Mouse (Mus musculus): ENCODE measurements around the gene Lclat1.
"Not testable (repeated sequence)": the region's sequence is repeated elsewhere in the genome, so short reads cannot be mapped to it uniquely, and the experiment has no call there.

Gene Lclat1

GRCm38 (mm10) chr17:73271797-73272600 lies 164.2 kb downstream of the Lclat1 start:
- DNase-seq (ENCODE audit: low spot score in 2 of 2): no peak

DNA sequence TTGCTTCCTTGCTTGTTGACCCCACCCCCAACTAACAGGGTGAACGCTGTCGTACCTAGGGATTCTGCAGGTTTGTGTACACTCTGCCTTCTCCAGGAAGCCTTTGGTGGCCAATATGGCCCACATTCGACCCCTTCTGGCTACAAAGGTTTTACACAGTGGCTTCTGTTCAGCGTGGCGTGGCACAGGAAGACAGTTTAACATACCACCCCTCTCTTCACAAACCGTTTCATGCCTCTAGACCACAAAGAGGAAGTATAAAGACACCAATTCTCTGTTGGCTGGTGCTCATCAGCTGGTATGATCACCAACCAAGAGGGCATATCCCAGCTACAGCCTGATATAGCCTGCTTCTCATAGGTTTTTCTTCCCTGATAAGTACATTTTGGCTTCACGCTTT lies 166.0 kb downstream of the Lclat1 start:
- DNase-seq (ENCODE audit: low spot score in 2 of 2): no peak

GRCm38 (mm10) chr17:73275066-73275465 lies 167.3 kb downstream of the Lclat1 start:
- no peak for DNase-seq (ENCODE audit: low spot score in 2 of 2)

DNA sequence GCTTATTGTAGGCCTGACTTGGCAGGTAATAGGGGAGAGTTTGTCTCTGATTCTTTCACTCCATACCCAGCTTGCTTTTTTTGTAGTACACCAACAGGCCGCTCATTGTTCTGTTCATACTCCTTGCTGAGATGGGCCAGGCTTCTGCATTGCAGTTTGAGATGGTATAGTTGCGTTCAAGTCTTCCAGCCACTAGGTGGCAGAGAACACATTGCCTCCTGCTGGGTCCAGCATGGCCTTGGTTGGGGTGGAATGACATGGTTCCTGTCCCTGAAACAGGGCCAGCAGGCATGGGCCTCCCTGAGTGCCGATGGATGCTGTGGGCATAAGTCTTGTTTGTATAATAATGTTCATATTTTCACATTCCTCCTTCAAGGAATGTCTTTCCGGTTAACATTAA lies 170.0 kb downstream of the Lclat1 start:
- DNase-seq (ENCODE audit: low spot score in 2 of 2): no peak

GRCm38 (mm10) chr17:73282702-73283101 lies 174.9 kb downstream of the Lclat1 start:
- not testable (repeated sequence) for DNase-seq (ENCODE audit: low spot score in 2 of 2)

DNA sequence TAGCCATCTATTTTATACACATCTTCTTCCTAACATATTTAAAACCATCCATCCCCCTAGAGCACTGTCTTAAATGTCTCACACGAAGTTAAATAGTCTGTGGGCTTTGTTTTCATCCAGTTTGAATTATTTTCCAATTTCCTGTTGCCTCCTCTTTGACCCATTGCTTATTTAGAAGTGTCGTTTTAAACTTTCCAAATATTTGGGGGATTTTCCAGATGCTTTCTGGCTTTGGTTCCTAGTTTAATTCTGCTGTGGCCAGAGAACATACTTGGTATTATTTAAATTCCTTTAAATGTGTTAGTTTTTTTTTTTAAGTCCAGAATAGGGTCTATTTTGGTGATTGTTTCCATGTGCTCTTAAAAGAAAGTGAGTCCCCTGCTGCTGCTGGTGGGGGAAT lies 176.5 kb downstream of the Lclat1 start:
- no peak for DNase-seq (ENCODE audit: low spot score in 2 of 2)
